Mouse (Mus musculus): ENCODE measurements around the gene Cdip1.

Gene Cdip1

DNA sequence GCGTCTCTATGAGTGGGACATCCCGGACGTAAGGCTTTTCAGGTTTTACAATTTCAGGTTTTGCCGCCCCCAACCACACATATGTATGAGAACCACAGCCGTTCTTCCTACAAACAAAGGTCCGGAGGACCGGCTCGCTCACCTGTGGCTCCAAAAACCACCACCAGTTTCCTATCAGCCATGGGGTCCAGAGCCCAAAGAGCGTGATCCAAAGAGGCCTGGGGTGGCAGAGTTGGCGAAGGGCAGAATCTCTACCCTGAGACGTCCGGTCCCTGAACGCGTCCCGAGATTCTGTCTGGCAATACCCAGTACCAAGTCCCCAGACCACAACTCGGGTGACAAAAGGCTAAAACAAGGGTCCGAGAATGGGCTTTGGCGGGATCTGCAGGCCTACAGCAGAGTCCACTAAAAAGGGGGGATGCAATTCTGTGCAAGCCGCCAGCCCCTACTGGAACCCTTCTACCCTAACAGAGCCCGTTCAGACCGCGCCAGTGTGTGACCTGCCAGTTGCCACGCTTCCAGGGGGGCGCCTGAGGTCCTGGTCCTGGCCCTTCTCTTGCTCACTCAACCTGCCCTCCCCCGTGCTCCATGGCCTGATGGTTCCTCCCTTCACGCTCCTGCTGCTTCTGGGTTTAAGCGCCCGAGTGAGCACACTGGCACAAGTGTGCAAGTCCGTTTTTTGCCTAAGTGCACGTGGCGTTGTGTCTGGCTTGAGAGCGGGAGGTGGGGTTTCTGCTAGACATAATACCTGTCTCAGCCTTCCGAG, 71.2 kb downstream of the Cdip1 start, which contains the start of gene Nmral1:
Gene Nmral1 (minus strand): TSS at position 604 of the 766 bp plus-strand sequence.
- peak; percentile 12 to 14 for DNase-seq (ENCODE audit: low read depth in 2 of 2, low spot score in 2 of 2)

DNA sequence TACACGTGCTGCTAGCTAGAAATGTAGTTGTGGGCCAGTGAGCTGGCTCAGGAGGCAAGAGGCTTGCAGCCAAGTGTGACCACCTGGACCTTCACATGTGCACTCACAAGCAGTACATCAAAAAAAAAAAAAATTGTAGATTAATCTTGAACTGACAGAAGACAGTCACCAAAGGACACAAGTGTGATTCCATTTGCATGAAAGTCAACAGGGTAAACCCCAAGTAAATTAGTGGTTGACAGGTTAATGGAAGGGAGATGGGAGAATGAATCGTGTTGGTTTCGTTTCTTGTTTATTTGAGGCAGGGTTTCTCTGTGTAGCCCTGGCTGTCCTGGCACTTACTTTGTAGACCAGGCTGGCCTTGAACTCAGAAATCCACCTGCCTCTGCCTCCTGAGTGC, 72.2 kb downstream of the Cdip1 start:
- DNase-seq (ENCODE audit: low read depth in 2 of 2, low spot score in 2 of 2): no peak

DNA sequence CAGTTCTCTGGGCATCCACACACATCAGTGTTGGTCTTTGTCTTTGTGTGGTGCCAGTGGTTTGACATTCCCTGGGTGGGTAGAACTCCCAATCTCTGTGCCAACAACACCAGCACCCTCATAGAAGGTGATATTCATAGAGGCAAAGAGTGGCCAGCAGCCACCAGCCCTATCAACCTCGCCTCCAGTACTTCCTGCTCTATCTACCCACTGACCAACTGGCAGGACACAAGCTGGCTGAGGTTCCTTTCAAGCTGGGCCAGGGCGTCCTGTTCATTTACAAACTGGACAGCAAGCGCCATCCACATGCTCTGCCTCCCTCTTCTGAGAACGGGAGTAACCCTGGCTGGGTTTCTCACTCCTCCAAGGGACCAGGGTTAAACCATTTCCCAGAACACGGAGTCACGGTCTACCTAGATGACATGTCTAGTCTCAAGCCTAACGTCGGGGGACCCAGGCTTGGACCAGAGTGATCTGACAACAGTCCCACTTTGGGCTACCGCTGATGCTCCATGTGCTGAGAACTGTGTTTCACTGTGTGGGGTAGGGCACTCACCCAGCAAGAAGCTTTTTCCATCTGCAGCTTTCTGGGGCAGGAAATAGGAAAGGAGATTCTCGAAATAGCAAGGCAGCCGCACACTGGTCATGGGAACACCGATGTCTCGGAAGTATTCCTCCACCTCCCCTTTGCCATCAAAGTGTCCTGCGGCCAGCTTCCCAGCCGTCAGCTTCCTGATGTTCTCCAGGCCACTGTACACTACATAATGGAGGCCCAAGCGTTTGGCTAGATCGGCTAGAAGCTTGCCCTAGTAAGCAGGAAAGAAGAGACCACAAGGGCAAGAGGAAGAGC, 76.0 kb downstream of the Cdip1 start:
- no peak for DNase-seq (ENCODE audit: low read depth in 2 of 2, low spot score in 2 of 2)

DNA sequence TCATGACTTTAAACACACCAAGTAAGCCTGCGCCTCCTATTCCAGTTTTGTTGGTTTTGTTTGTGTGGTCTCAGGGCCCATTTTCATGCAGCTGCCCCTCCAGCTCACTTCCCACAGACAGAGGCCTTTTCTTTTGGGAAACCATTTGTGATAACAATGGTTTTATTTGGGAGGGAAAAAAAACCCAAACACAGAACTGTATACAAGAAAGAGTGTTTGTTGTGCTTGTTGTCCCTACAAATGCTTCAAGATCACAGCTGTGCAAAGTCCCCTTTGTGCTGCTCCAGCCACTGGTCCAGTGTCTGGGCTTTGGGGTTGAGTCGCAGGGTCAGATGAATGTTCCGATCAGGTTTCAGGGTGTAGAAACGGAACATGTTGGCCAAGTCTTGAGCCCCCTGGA, 78.9 kb downstream of the Cdip1 start:
- DNase-seq (ENCODE audit: low read depth in 2 of 2, low spot score in 2 of 2): no peak

DNA sequence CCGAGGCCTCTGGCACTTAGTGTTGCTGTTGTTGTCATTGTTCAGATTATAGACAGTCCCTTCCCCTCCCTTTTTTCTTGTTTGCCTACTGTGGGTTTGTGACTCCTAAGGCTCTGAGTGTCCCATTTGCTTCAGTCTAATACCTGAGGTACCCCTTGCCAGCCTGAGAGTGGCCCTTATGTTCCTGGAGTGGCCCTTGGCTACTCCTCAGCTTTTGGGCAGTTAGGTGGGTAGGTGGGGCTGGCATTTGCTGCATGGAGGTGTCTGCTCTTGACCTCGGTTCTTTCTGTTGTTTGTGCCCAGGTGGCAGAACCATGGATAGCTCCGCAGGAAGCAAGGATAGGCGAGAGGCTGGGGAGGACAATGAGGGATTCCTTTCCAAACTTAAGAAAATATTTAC, 84.6 kb downstream of the Cdip1 start:
- DNase-seq (ENCODE audit: low read depth in 2 of 2, low spot score in 2 of 2): no peak

DNA sequence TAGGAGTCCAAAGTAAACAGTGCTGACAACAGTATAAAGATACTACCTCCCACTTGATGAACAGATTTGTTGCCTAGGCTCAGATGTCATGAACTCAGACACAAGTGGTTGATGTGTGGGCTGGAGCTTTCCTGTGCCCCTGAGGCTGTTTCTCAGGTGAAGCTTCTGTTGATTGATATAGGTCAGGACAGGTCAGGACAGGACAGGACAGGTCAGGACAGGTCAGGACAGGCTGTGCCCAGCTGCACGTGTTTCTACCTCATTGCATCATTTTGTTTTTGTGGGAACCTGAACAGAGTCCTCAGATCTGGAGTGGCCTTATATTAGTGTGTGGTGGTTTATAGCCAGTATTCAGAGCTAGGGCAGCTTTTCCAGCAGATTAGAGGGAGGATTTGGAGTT, 87.4 kb downstream of the Cdip1 start:
- no peak for DNase-seq (ENCODE audit: low read depth in 2 of 2, low spot score in 2 of 2)

DNA sequence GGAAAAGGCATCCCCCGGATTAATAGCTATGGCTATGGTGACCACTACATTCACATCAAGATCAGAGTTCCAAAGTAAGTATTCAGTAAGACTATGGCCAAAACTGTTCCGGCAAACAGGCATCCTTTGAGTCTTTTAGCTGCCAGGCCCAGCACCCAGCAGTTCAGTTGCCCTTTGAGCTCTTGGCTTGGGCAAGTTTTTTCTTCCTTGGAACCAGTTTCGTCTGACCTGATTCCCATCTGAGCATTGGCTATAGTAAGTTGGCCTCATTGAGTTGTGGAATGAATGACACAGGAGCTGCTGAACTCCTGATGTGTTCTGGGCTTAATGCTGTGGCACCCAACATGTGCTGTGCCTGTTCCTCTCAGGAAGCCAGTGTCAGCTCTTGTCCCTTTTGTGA, 88.9 kb downstream of the Cdip1 start:
- DNase-seq (ENCODE audit: low read depth in 2 of 2, low spot score in 2 of 2): no peak

Data from CD8-positive naive resting alpha-beta T cell, adult 2 months (primary cell).